Mouse (Mus musculus) bone marrow macrophage, adult 2 months (primary cell): ENCODE data around the gene Gm13271.
"Not testable (repeated sequence)": the region's sequence is repeated elsewhere in the genome, so short reads cannot be mapped to it uniquely, and the experiment has no call there.

Source experiments
- CTCF ChIP-seq: IDR thresholded peaks from 2 replicates; pipeline ENCODE4 v1.5.1; 2012; ENCODE audit warnings: low read depth, mild to moderate bottlenecking, low read length, moderate library complexity
- POLR2A ChIP-seq: IDR thresholded peaks from 2 replicates; pipeline ENCODE4 v1.6.1; 2012; ENCODE audit warnings: mild to moderate bottlenecking, low read depth, low read length, borderline replicate concordance

GRCm38 (mm10) chr4:88802954-88803353, 48.3 kb downstream of the Gm13271 start, which contains the start of gene Gm13287:
- TF ChIP-seq CTCF, POLR2A: not testable (repeated sequence)
